Mouse (Mus musculus) MEL (cell line): ENCODE measurements around the gene Spdef. TPM values are rescaled to one million over a fixed set of nuclear protein-coding genes. Genes with fewer than 3 reads are reported as not detected.

Experiments
- DNase-seq: peaks from one replicate; pipeline ENCODE4 v3.0.0; 2011; ENCODE audit warnings: low read depth, low spot score
- H3K27ac ChIP-seq: 2 replicates; pipeline ENCODE4 v1.5.1; 2012; ENCODE audit warnings: low read depth, mild to moderate bottlenecking, control low read depth, low read length, moderate library complexity; ENCODE audit not compliant: control insufficient read depth
- H3K27me3 ChIP-seq, 2 experiments: fragments of 150-350 bp in 1 of 2; sonication (generic) in 1 of 2; 2 replicates each; pipeline ENCODE4 v1.6.1; 2012; ENCODE audit warnings: low read length in 2 of 2, mild to moderate bottlenecking in 2 of 2, improper control_type of control experiment in 1 of 2, moderate library complexity in 1 of 2; ENCODE audit not compliant: insufficient read depth in 2 of 2, control insufficient read depth in 1 of 2
- H3K36me3 ChIP-seq, 2 experiments: 2 replicates each; pipeline ENCODE4 v1.6.1; 2012 to 2014; ENCODE audit warnings: low read length in 2 of 2, improper control_type of control experiment in 1 of 2, inconsistent platforms in 1 of 2, mild to moderate bottlenecking in 1 of 2; ENCODE audit not compliant: insufficient read depth in 2 of 2, control insufficient read depth in 1 of 2
- H3K4me1 ChIP-seq, 2 experiments: fragments of 150-350 bp in 1 of 2; sonication (generic) in 1 of 2; 2 replicates each; pipeline ENCODE4 v1.6.1; 2012; ENCODE audit warnings: low read length in 2 of 2, improper control_type of control experiment in 1 of 2, mild to moderate bottlenecking in 1 of 2; ENCODE audit not compliant: insufficient read depth in 2 of 2, control insufficient read depth in 1 of 2
- H3K4me3 ChIP-seq, 2 experiments: fragments of 150-350 bp in 1 of 2; sonication (generic) in 1 of 2; 2 replicates each; pipeline ENCODE4 v1.5.1; 2012; ENCODE audit warnings: low read depth in 2 of 2, low read length in 2 of 2, mild to moderate bottlenecking in 2 of 2, moderate library complexity in 2 of 2, control low read depth in 1 of 2, improper control_type of control experiment in 1 of 2; ENCODE audit not compliant: control insufficient read depth in 1 of 2, insufficient read depth in 1 of 2
- H3K79me2 ChIP-seq: 2 replicates; pipeline ENCODE4 v1.6.1; 2012; ENCODE audit warnings: mild to moderate bottlenecking, low read length, moderate library complexity; ENCODE audit not compliant: control insufficient read depth, poor library complexity, insufficient read depth
- H3K9ac ChIP-seq: 2 replicates; pipeline ENCODE4 v1.6.1; 2012; ENCODE audit warnings: low read depth, mild to moderate bottlenecking, control low read depth, low read length, moderate library complexity; ENCODE audit not compliant: control insufficient read depth, poor library complexity, severe bottlenecking
- H3K9me3 ChIP-seq: fragments of 150-350 bp; sonication (generic); replicated peaks from 2 replicates; pipeline ENCODE4 v1.6.1; 2012; ENCODE audit warnings: mild to moderate bottlenecking, low read length, improper control_type of control experiment, moderate library complexity; ENCODE audit not compliant: insufficient read depth
- CHD2 ChIP-seq: IDR thresholded peaks from 2 replicates; pipeline ENCODE4 v1.6.1; 2011; ENCODE audit warnings: low read length, improper control_type of control experiment
- CTCF ChIP-seq, 3 experiments: IDR thresholded peaks in 2 of 3; conservative IDR thresholded peaks in 1 of 3; 2 replicates each; pipeline ENCODE4 v1.5.1; 2011 to 2012; ENCODE audit warnings: low read length in 3 of 3, low read depth in 2 of 3, mild to moderate bottlenecking in 2 of 3, improper control_type of control experiment in 1 of 3, inconsistent platforms in 1 of 3, mixed read lengths in 1 of 3, moderate library complexity in 1 of 3; ENCODE audit not compliant: control insufficient read depth in 1 of 3, insufficient read depth in 1 of 3, poor library complexity in 1 of 3, severe bottlenecking in 1 of 3
- ELF1 ChIP-seq: IDR thresholded peaks from 2 replicates; pipeline ENCODE4 v1.6.1; 2014; ENCODE audit warnings: low read depth, mild to moderate bottlenecking, inconsistent platforms, low read length, improper control_type of control experiment, moderate library complexity
- ETS1 ChIP-seq: IDR thresholded peaks from 2 replicates; pipeline ENCODE4 v1.6.1; 2012; ENCODE audit warnings: low read depth, mild to moderate bottlenecking, inconsistent platforms, low read length, improper control_type of control experiment, moderate library complexity
- GABPA ChIP-seq: IDR thresholded peaks from 2 replicates; pipeline ENCODE4 v1.6.1; 2012; ENCODE audit warnings: low read depth, mild to moderate bottlenecking, inconsistent platforms, low read length, improper control_type of control experiment, moderate library complexity
- GATA1 ChIP-seq: IDR thresholded peaks from 2 replicates; pipeline ENCODE4 v1.6.1; 2011; ENCODE audit warnings: low read depth, low read length, improper control_type of control experiment
- KAT2A ChIP-seq: conservative IDR thresholded peaks from 2 replicates; pipeline ENCODE4 v1.6.1; 2012; ENCODE audit warnings: low read depth, low read length, improper control_type of control experiment, inconsistent platforms
- MAFK ChIP-seq: IDR thresholded peaks from 2 replicates; pipeline ENCODE4 v1.6.1; 2011; ENCODE audit warnings: low read depth, mild to moderate bottlenecking, low read length, improper control_type of control experiment, borderline replicate concordance
- MXI1 ChIP-seq: IDR thresholded peaks from 2 replicates; pipeline ENCODE4 v1.6.1; 2011; ENCODE audit warnings: mild to moderate bottlenecking, low read depth, low read length, improper control_type of control experiment
- MYB ChIP-seq: IDR thresholded peaks from 2 replicates; pipeline ENCODE4 v1.6.1; 2011; ENCODE audit warnings: mild to moderate bottlenecking, low read depth, low read length, improper control_type of control experiment
- POLR2A ChIP-seq, 2 experiments: IDR thresholded peaks; 2 replicates each; pipeline ENCODE4 v1.6.1; 2011 to 2012; ENCODE audit warnings: low read length in 2 of 2, mild to moderate bottlenecking in 2 of 2, control low read depth in 1 of 2, improper control_type of control experiment in 1 of 2, low read depth in 1 of 2, moderate library complexity in 1 of 2; ENCODE audit not compliant: control insufficient read depth in 1 of 2, insufficient read depth in 1 of 2, poor library complexity in 1 of 2
- RAD21 ChIP-seq: IDR thresholded peaks from 2 replicates; pipeline ENCODE4 v1.6.1; 2011; ENCODE audit warnings: mild to moderate bottlenecking, low read depth, low read length, improper control_type of control experiment
- RCOR1 ChIP-seq: IDR thresholded peaks from 2 replicates; pipeline ENCODE4 v1.6.1; 2012; ENCODE audit warnings: low read depth, mild to moderate bottlenecking, inconsistent platforms, low read length, improper control_type of control experiment
- SMC3 ChIP-seq: IDR thresholded peaks from 2 replicates; pipeline ENCODE4 v1.6.1; 2011; ENCODE audit warnings: low read depth, low read length, improper control_type of control experiment
- TBP ChIP-seq: IDR thresholded peaks from 2 replicates; pipeline ENCODE4 v1.8.0; 2011; ENCODE audit warnings: low read depth, low read length, improper control_type of control experiment
- UBTF ChIP-seq: IDR thresholded peaks from 2 replicates; pipeline ENCODE4 v1.6.1; 2012; ENCODE audit warnings: low read depth, mild to moderate bottlenecking, inconsistent platforms, low read length, improper control_type of control experiment, moderate library complexity, borderline replicate concordance; ENCODE audit not compliant: insufficient read depth
- polyA plus RNA-seq, 2 experiments: library from polyadenylated mRNA; stranded (reverse) in 1 of 2; unstranded in 1 of 2; fragments of >175 nt in 1 of 2; fragments of >200 nt in 1 of 2; gene quantifications; 2 replicates each; pipeline versions ENCODE4 v1.2.1 to v1.2.4; 2012; ENCODE audit warnings: low replicate concordance in 2 of 2, low read depth in 1 of 2; ENCODE audit not compliant: insufficient read length in 2 of 2, insufficient read depth in 1 of 2, missing spikeins in 1 of 2
- total RNA-seq: library from RNA; depleted of rRNA; stranded (reverse); fragments of 300-350 nt; gene quantifications from 2 replicates; pipeline ENCODE4 v1.2.3, GENCODE M21; 2012

The Spdef gene
- total and polyA plus RNA-seq, 3 experiments, result 0.11 TPM; not detected in 2

GRCm38 (mm10) chr17:27734344-27735073 is 5.8 kb upstream of the Spdef start (continued):
- TF ChIP-seq GATA1 (peak; percentile 76), RAD21 (no peak), RCOR1 (peak; percentile 78), TBP (no peak)

DNA sequence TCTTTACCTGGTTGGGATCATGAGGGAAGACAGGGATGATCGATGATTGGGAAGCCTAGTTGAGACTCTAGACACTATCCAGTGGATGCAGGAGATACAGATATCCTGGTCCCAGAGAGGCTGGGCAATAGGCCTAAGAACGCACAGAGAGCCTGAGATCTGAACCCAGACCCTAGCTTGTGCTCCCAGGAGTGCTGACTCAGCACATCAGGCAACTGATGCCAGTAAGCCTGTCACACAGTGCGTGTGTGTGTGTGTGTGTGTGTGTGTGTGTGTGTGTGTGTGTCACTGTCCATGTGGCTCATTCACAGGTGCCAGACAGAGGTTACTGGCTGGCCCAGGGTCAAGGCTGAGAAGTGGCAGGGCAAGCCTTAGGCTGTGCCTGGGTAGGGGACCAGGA is 3.9 kb upstream of the Spdef start:
- Histone ChIP-seq H3K9ac (no peak overlapping the region), H3K27ac (no peak overlapping the region), H3K27me3 (no peaks in the 10 kb centered on the region), H3K79me2 (no peaks in the 10 kb centered on the region), H3K9me3 (no peaks in the 10 kb centered on the region), H3K4me3 (no peak overlapping the region), H3K36me3 (peaks cover 0 to 9% of the 10 kb centered on the region in 2 experiments; a peak in 2 of 4 replicates), H3K4me1 (peaks cover 3 to 28% of the 10 kb centered on the region in 2 experiments)
- DNase-seq, result no peak
- peak; percentile 93 for TF ChIP-seq MAFK
- TF ChIP-seq ELF1, result no peak

DNA sequence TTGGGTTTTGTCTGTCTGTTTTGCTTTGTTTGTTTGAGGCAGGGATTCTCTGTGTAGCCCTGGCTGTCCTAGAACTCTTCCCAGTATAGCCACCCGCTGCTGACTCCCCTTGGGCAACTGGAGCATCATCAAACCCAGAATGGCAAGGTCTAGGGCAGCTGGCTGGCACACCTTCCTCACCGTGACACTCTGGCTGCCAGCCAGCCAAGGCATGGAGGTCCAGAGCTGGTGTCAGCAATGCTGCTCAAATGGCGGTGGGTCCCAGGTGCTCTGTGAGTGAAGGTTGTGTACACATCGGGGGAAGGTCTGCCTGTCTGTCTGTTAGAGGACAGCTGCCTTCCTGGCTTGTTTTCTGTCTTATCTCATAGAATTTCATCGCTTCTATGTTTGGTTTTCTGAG is 3.4 kb upstream of the Spdef start:
- DNase-seq, result no peak
- no peaks in the 10 kb centered on the region for H3K27me3 ChIP-seq
- H3K9ac ChIP-seq, result no peak overlapping the region
- peaks cover 0 to 9% of the 10 kb centered on the region in 2 experiments; a peak in 2 of 4 replicates for H3K36me3 ChIP-seq
- H3K9me3 ChIP-seq, result no peaks in the 10 kb centered on the region
- TF ChIP-seq SMC3, result no peak
- no peak for TF ChIP-seq POLR2A (IDR thresholded peaks at IDR 0.05; ENCODE audit: control insufficient read depth in 1 of 2, insufficient read depth in 1 of 2, low read depth in 1 of 2, low read length in 2 of 2, poor library complexity in 1 of 2)
- no peak for TF ChIP-seq CTCF (IDR thresholded peaks at IDR 0.05 in 2 of 3, conservative IDR thresholded peaks at IDR 0.05 in 1 of 3; ENCODE audit: control insufficient read depth in 1 of 3, insufficient read depth in 1 of 3, low read depth in 2 of 3, low read length in 3 of 3, poor library complexity in 1 of 3, severe bottlenecking in 1 of 3)
- no peak for TF ChIP-seq KAT2A
- TF ChIP-seq UBTF, result no peak
- no peak for TF ChIP-seq CHD2
- no peak for TF ChIP-seq ELF1
- no peak for TF ChIP-seq MXI1
- TF ChIP-seq MAFK, result no peak
- TF ChIP-seq ETS1, result no peak
- no peak for TF ChIP-seq MYB
- no peak for TF ChIP-seq GABPA
- H3K79me2 ChIP-seq, result no peaks in the 10 kb centered on the region
- no peak overlapping the region for H3K4me3 ChIP-seq
- no peak overlapping the region for H3K27ac ChIP-seq
- H3K4me1 ChIP-seq, result peaks cover 3 to 28% of the 10 kb centered on the region in 2 experiments
